Mouse (Mus musculus) ES-E14 (cell line): ENCODE data around the gene Poc1a. TPM values are rescaled to one million over a fixed set of nuclear protein-coding genes. Genes with fewer than 3 reads are reported as not detected.

Source experiments
- DNase-seq: peaks from one replicate; pipeline ENCODE4 v3.0.0-alpha.2; 2013; ENCODE audit warnings: low read depth, low spot score
- H3K27ac ChIP-seq: 2 replicates; pipeline ENCODE4 v1.5.1; 2012; ENCODE audit warnings: low read depth, mild to moderate bottlenecking, low read length, moderate library complexity, mixed read lengths; ENCODE audit not compliant: poor library complexity, insufficient read depth, severe bottlenecking
- H3K36me3 ChIP-seq: 2 replicates; pipeline ENCODE4 v1.6.1; 2012; ENCODE audit warnings: mild to moderate bottlenecking, low read length, moderate library complexity, mixed read lengths; ENCODE audit not compliant: control insufficient read depth, poor library complexity, insufficient read depth, severe bottlenecking
- H3K4me1 ChIP-seq, 2 experiments: fragments of 150-350 bp in 1 of 2; sonication (generic) in 1 of 2; 2 replicates each; pipeline ENCODE4 v1.6.1; 2012; ENCODE audit warnings: low read length in 2 of 2, mild to moderate bottlenecking in 1 of 2, mixed read lengths in 1 of 2; ENCODE audit not compliant: control insufficient read depth in 2 of 2, insufficient read depth in 2 of 2, poor library complexity in 1 of 2
- H3K4me3 ChIP-seq, 2 experiments: fragments of 150-350 bp in 1 of 2; sonication (generic) in 1 of 2; 2 replicates each; pipeline ENCODE4 v1.5.1; 2012; ENCODE audit warnings: low read length in 2 of 2, low read depth in 1 of 2, mild to moderate bottlenecking in 1 of 2, mixed read lengths in 1 of 2; ENCODE audit not compliant: insufficient read depth in 1 of 2, poor library complexity in 1 of 2, severe bottlenecking in 1 of 2
- H3K9ac ChIP-seq: 2 replicates; pipeline ENCODE4 v1.6.1; 2012; ENCODE audit warnings: low read depth, mild to moderate bottlenecking, low read length, mixed read lengths; ENCODE audit not compliant: poor library complexity, insufficient read depth, severe bottlenecking
- H3K9me3 ChIP-seq: fragments of 150-350 bp; sonication (generic); 2 replicates; pipeline ENCODE4 v1.6.1; 2012; ENCODE audit warnings: low read depth, mild to moderate bottlenecking, low read length; ENCODE audit not compliant: control insufficient read depth, insufficient read depth
- CHD2 ChIP-seq: IDR thresholded peaks from 2 replicates; pipeline ENCODE4 v1.6.1; 2014; ENCODE audit warnings: mild to moderate bottlenecking, low read depth, low read length, inconsistent platforms
- HCFC1 ChIP-seq: IDR thresholded peaks from 2 replicates; pipeline ENCODE4 v1.6.1; 2012; ENCODE audit warnings: low read length, inconsistent platforms, borderline replicate concordance; ENCODE audit not compliant: insufficient read depth
- MAFK ChIP-seq: IDR thresholded peaks from 2 replicates; pipeline ENCODE4 v1.6.1; 2014; ENCODE audit warnings: mild to moderate bottlenecking, low read depth, low read length, inconsistent platforms; ENCODE audit not compliant: insufficient read depth
- ZC3H11A ChIP-seq: IDR thresholded peaks from 2 replicates; pipeline ENCODE4 v1.6.1; 2012; ENCODE audit warnings: low read depth, mild to moderate bottlenecking, inconsistent platforms, low read length, borderline replicate concordance
- ZNF384 ChIP-seq: IDR thresholded peaks from 2 replicates; pipeline ENCODE4 v1.6.1; 2012; ENCODE audit warnings: low read depth, low read length, inconsistent platforms
- in situ Hi-C, 2 experiments: fragments of 600-800 bp; cut with MboI; formaldehyde crosslinking; loops; one replicate each; pipeline ENCODE4 v1.15.1; 2025; ENCODE audit warnings: low sequenced_read_pairs in 2 of 2, inconsistent platforms in 1 of 2; ENCODE audit not compliant: unreplicated experiment in 2 of 2
- total RNA-seq: library from RNA; depleted of rRNA; stranded (reverse); fragments of 300-350 nt; gene quantifications from 2 replicates; pipeline ENCODE4 v1.2.3, GENCODE M21; 2012; rRNA removed

The Poc1a gene
- total RNA-seq, 1 experiment = 21.2 TPM

DNA sequence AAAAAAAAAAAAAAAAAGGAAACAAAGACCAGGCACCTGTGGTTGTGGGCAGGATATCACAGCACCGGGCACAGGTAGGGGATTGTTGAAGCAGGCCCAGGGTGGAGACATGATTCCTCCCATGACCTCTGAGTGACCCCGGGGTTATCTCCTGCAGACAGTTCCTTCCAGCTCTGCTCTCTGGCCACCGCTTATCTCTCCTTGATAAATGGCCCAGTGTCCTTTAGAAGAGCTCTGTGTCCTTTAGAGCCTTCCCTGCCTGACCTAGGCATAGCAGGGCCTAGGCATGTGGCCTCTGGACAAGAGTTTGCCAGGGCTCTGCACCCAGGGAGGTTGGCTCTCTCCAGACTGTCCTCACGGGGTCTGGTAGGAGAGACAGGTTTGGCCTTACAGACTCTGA, 116.9 kb downstream of the Poc1a start:
- Histone ChIP-seq H3K27ac (no peak overlapping the region), H3K36me3 (no peaks in the 10 kb centered on the region), H3K9ac (no peak overlapping the region), H3K4me1 (no peaks in the 10 kb centered on the region), H3K9me3 (no peaks in the 10 kb centered on the region), H3K4me3 (no peak overlapping the region)
- in situ Hi-C loops = no loop called here
- no peak for DNase-seq
- TF ChIP-seq MAFK = no peak
- no peak for TF ChIP-seq HCFC1

DNA sequence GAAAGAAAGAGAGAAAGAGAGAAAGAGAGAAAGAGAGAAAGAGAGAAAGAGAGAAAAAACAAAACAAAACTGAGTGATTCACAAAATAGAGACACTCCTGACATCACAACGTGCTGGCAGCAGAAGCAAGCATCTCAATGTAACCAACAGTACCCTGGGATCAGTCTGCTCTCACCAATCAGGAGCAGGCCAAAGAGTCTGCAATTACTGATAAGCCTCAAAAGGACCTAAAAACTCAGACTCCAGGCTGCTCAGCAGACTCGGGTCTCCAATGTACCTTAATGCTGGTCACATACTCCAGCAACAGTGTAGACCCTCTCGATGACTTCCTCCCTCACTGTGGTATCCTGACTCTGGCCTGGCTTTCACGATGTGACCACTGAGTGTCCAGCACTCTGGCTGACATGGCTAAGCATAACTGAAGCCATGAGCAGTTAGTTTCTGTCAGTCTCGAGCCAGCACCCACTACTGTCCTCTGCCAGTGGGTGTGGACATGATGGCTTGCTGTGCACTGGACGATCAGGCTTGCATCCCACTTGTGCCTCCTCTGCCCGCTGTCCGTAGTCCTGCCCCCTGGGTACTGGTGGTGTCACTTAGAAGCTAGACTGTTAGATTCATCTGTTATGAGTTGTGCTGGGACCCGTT, 117.9 kb downstream of the Poc1a start:
- no peak for TF ChIP-seq HCFC1
- no peak for TF ChIP-seq CHD2
- TF ChIP-seq MAFK = no peak
- no peak for TF ChIP-seq ZNF384
- Histone ChIP-seq H3K4me1 (no peaks in the 10 kb centered on the region), H3K36me3 (no peaks in the 10 kb centered on the region), H3K9me3 (no peaks in the 10 kb centered on the region), H3K27ac (no peak overlapping the region), H3K9ac (no peak overlapping the region), H3K4me3 (no peak overlapping the region)
- in situ Hi-C loops = no loop called here
- no peak for DNase-seq

DNA sequence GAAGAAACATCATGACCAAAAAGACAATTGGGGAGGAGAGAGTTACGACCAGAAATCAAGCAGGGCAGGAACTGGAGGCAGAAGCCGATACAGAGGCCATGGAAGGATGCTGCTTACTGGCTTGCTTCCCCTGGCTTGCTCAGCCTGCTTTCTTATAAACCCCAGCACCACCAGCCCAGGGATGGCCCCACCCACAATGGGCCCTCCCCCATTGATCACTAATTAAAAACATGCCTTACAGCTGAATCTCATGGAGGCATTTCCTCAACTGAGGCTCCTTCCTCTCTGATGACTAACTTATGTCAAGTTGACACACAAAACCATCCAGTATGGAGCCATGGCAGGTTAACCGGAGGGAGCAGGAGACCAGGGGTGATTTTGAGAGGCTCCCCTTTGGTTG, 118.9 kb downstream of the Poc1a start:
- H3K27ac ChIP-seq = no peak overlapping the region
- no peaks in the 10 kb centered on the region for H3K4me1 ChIP-seq
- no peaks in the 10 kb centered on the region for H3K9me3 ChIP-seq
- no peak for DNase-seq
- no peak overlapping the region for H3K9ac ChIP-seq
- TF ChIP-seq CHD2 = no peak
- no peak for TF ChIP-seq ZNF384
- no peak for TF ChIP-seq HCFC1
- TF ChIP-seq MAFK = no peak
- TF ChIP-seq ZC3H11A = no peak
- no peaks in the 10 kb centered on the region for H3K36me3 ChIP-seq
- no peak overlapping the region for H3K4me3 ChIP-seq
- in situ Hi-C loops = no loop called here

Other genes with a start within 250 kb of the Poc1a start
- 3.9 and 7.9 TPM in 2 replicates for gene Col6a4, start 184.3 kb upstream of the Poc1a start, total RNA-seq
- gene Glyctk, start 122.9 kb upstream of the Poc1a start, total RNA-seq = 3.2 and 5.5 TPM in 2 replicates
- gene Wdr82, start 110.1 kb upstream of the Poc1a start, total RNA-seq = 83.7 and 95.8 TPM in 2 replicates
- gene Ppm1m, start 81.3 kb upstream of the Poc1a start, total RNA-seq = 40.6 and 53.9 TPM in 2 replicates
- gene Twf2, start 78.0 kb upstream of the Poc1a start, total RNA-seq = 135 and 139 TPM in 2 replicates
- gene Tlr9, start 58.5 kb upstream of the Poc1a start, total RNA-seq = 0.09 TPM in 1 of 2 replicates, not detected in the other
- 36.1 and 48.5 TPM in 2 replicates for gene Alas1, start 32.4 kb upstream of the Poc1a start, total RNA-seq
- gene Dusp7, start 87.6 kb downstream of the Poc1a start, total RNA-seq = 4.5 and 5.1 TPM in 2 replicates
- gene Rpl29, start 148.4 kb downstream of the Poc1a start, total RNA-seq = 43.7 and 61.2 TPM in 2 replicates
- 28.8 and 40.3 TPM in 2 replicates for gene Acy1, start 157.3 kb downstream of the Poc1a start, total RNA-seq
- gene Abhd14b, start 166.4 kb downstream of the Poc1a start, total RNA-seq = 1.9 and 4.2 TPM in 2 replicates
- 23.0 and 55.6 TPM in 2 replicates for gene Abhd14a, start 166.6 kb downstream of the Poc1a start, total RNA-seq
- 140 and 176 TPM in 2 replicates for gene Pcbp4, start 172.2 kb downstream of the Poc1a start, total RNA-seq
- gene Gpr62, start 184.9 kb downstream of the Poc1a start, total RNA-seq = 0.22 and 0.58 TPM in 2 replicates
- gene Rrp9, start 194.9 kb downstream of the Poc1a start, total RNA-seq = 187 and 223 TPM in 2 replicates
- gene Parp3, start 195.9 kb downstream of the Poc1a start, total RNA-seq = 2.2 and 6.0 TPM in 2 replicates
- 1.7 TPM in 1 of 2 replicates, not detected in the other for gene Iqcf1, start 218.9 kb downstream of the Poc1a start, total RNA-seq
- gene Iqcf5, start 233.5 kb downstream of the Poc1a start, total RNA-seq = 0.89 TPM in 1 of 2 replicates, not detected in the other